Mouse (Mus musculus): ENCODE measurements around the gene Cab39l.

Gene Cab39l

GRCm38 (mm10) chr14:59630096-59630495 is 189.3 kb downstream of the Cab39l start:
- no peak for DNase-seq (ENCODE audit: low spot score in 2 of 2)

DNA sequence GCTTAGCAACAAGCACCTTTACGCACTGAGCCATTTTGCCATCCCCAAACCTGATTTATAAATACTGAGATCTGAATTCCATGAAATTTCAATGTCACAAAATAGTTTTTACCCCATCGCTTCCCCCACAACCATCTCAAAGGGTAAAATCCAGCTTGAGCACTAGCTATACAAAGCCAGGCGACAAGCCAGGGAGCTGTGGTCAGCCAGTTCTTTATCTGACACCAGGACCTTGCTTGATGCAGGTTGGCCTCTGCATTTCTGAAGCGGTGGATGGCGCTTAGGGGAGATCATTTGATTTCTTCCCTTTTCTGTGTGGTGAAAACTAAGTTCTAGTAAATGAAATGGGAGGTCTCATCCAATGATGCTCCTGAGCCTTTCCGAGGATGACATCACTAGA is 191.3 kb downstream of the Cab39l start:
- no peak for DNase-seq (ENCODE audit: low spot score in 2 of 2)

- DNase-seq (ENCODE audit: low spot score in 2 of 2), result no peak
Measured at GRCm38 (mm10) chr14:59633295-59633898, 192.6 kb downstream of the Cab39l start.

DNA sequence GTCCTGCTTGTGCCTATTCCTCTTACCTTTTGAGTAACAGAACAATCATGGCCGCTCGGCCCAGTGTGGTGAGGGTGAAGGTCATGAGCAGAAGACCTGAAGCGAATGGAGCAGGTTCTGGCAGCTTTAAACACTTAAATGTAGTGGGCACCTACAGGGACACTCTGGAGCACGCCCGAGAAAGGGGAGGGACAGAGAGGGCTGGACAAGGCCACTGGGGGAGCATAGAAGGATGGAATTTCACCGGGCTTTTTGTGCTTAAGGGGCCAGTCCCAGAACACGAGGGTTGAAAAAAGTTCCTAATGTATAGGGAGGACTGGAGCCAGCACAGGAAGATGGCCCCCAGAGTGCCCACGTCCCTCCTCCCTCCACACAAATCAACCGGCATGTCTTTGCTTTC is 193.2 kb downstream of the Cab39l start:
- DNase-seq (ENCODE audit: low spot score in 2 of 2), result no peak

All from spleen, postnatal 4 days (tissue).